Mouse (Mus musculus) liver, embryonic 14.5 days (tissue): ENCODE measurements around the gene Cds2. TPM values are rescaled to one million over a fixed set of nuclear protein-coding genes. Genes with fewer than 3 reads are reported as not detected.

Experiments
- ATAC-seq: fragments of 200-750 bp; cut with Nextera tagmentation; 2 replicates; pipeline ENCODE4 v1.8.0; 2017; ENCODE audit warnings: moderate number of reproducible peaks, mild to moderate bottlenecking, moderate library complexity; ENCODE audit not compliant: insufficient read depth
- DNase-seq, 3 experiments: peaks; one replicate each; pipeline ENCODE4 v3.0.0-alpha.2; 2012 to 2013; ENCODE audit warnings: low read depth in 3 of 3, low spot score in 3 of 3
- H3K27ac ChIP-seq: fragments of 300-500 bp; sonication (generic); 2 replicates; pipeline ENCODE4 v1.5.1; 2014; ENCODE audit warnings: moderate library complexity, mild to moderate bottlenecking, control low read depth, inconsistent platforms
- H3K27me3 ChIP-seq: fragments of 300-500 bp; sonication (generic); 2 replicates; pipeline ENCODE4 v1.6.1; 2014; ENCODE audit warnings: mild to moderate bottlenecking, low read length, moderate library complexity; ENCODE audit not compliant: control insufficient read depth, insufficient read depth
- H3K36me3 ChIP-seq: fragments of 300-500 bp; sonication (generic); replicated peaks from 2 replicates; pipeline ENCODE4 v1.6.1; 2014; ENCODE audit warnings: low read depth; ENCODE audit not compliant: control insufficient read depth, insufficient read depth
- H3K4me1 ChIP-seq, 2 experiments: fragments of 200-500 bp in 1 of 2; fragments of 300-500 bp in 1 of 2; sonication (generic) in 1 of 2; replicated peaks; 2 replicates each; pipeline ENCODE4 v1.6.1; 2012 to 2014; ENCODE audit warnings: antibody characterized with exemption in 1 of 2, inconsistent platforms in 1 of 2, low read length in 1 of 2; ENCODE audit not compliant: control insufficient read depth in 2 of 2, insufficient read depth in 2 of 2
- H3K4me2 ChIP-seq: fragments of 300-500 bp; sonication (generic); 2 replicates; pipeline ENCODE4 v1.6.1; 2014; ENCODE audit warnings: low read depth, mild to moderate bottlenecking, control low read depth, moderate library complexity
- H3K4me3 ChIP-seq, 2 experiments: fragments of 200-500 bp in 1 of 2; fragments of 300-500 bp in 1 of 2; sonication (generic) in 1 of 2; 2 replicates each; pipeline ENCODE4 v1.5.1; 2012 to 2014; ENCODE audit warnings: low read depth in 2 of 2, low read length in 2 of 2, mild to moderate bottlenecking in 2 of 2, control low read depth in 1 of 2, inconsistent platforms in 1 of 2, moderate library complexity in 1 of 2; ENCODE audit not compliant: insufficient read depth in 1 of 2
- H3K9ac ChIP-seq: fragments of 300-500 bp; sonication (generic); replicated peaks from 2 replicates; pipeline ENCODE4 v1.6.1; 2014; ENCODE audit warnings: mild to moderate bottlenecking, control low read depth, moderate library complexity
- H3K9me3 ChIP-seq: fragments of 300-500 bp; sonication (generic); 2 replicates; pipeline ENCODE4 v1.6.1; 2016; ENCODE audit warnings: low read length, mixed read lengths; ENCODE audit not compliant: control insufficient read depth
- CTCF ChIP-seq: IDR thresholded peaks from 2 replicates; pipeline ENCODE4 v1.5.1; 2016; ENCODE audit warnings: antibody characterized with exemption, low read depth, control low read depth
- EP300 ChIP-seq: IDR thresholded peaks from 2 replicates; pipeline ENCODE4 v1.6.1; 2016; ENCODE audit warnings: antibody characterized with exemption, low read depth
- WGBS: fragments of 180-500 bp; shearing (Covaris S2); extraction: QIAGEN DNeasy Blood & Tissue Kit; methylation state at CpG from one replicate; pipeline ENCODE4 v1.1.7; 2014; ENCODE audit not compliant: insufficient replicate concordance; 5-methylcytosine and 5-hydroxymethylcytosine counted together
- polyA plus RNA-seq, 2 experiments: library from polyadenylated mRNA; depleted of rRNA in 1 of 2; stranded (reverse) in 1 of 2; unstranded in 1 of 2; fragments of >200 nt; fragmentation: Nextera tagmentation in 1 of 2; extraction: Ambion mirVana in 1 of 2; gene quantifications; 2 replicates each; pipeline versions ENCODE4 v1.2.1 to v1.2.3; 2012 to 2014

The Cds2 gene
- polyA plus RNA-seq, 2 experiments, result 4.6 to 10.1 TPM

- Histone ChIP-seq H3K4me1 (peaks cover 9 to 29% of the 10 kb centered on the region in 2 experiments), H3K36me3 (no peaks in the 10 kb centered on the region), H3K9me3 (no peaks in the 10 kb centered on the region), H3K27me3 (no peaks in the 10 kb centered on the region), H3K9ac (no peak overlapping the region), H3K4me2 (no peak overlapping the region), H3K4me3 (no peak overlapping the region), H3K27ac (no peak overlapping the region)
- WGBS, result 59% methylated on average over 9 of the region's 9 CpGs
- no peak for DNase-seq
- no peak for ATAC-seq
- TF ChIP-seq CTCF, result no peak
- no peak for TF ChIP-seq EP300
Observed at GRCm38 (mm10) chr2:132265196-132265595, 2.2 kb downstream of the Cds2 start.

GRCm38 (mm10) chr2:132266086-132266485 lies 3.1 kb downstream of the Cds2 start:
- Histone ChIP-seq H3K9ac (no peak overlapping the region), H3K36me3 (no peaks in the 10 kb centered on the region), H3K4me1 (peaks cover 15 to 38% of the 10 kb centered on the region in 2 experiments), H3K27ac (no peak overlapping the region), H3K9me3 (no peaks in the 10 kb centered on the region), H3K4me3 (no peak overlapping the region), H3K4me2 (no peak overlapping the region), H3K27me3 (no peaks in the 10 kb centered on the region)
- TF ChIP-seq CTCF, result no peak
- no peak for TF ChIP-seq EP300
- ATAC-seq (no peak), DNase-seq (no peak)
- WGBS, result 68% methylated on average over 3 of the region's 3 CpGs

GRCm38 (mm10) chr2:132269217-132269616 lies 6.3 kb downstream of the Cds2 start:
- DNase-seq, result peak in 1 of 3 experiments; percentile 60
- Histone ChIP-seq H3K27me3 (no peaks in the 10 kb centered on the region), H3K4me1 (peaks cover 10 to 39% of the 10 kb centered on the region in 2 experiments), H3K4me2 (no peak overlapping the region), H3K4me3 (no peak overlapping the region), H3K9ac (no peak overlapping the region), H3K9me3 (no peaks in the 10 kb centered on the region), H3K27ac (no peak overlapping the region), H3K36me3 (no peaks in the 10 kb centered on the region)
- WGBS, result 46% methylated on average over 3 of the region's 3 CpGs
- ATAC-seq, result peak; percentile 74
- no peak for TF ChIP-seq CTCF
- no peak for TF ChIP-seq EP300

GRCm38 (mm10) chr2:132270331-132270951 lies 7.5 kb downstream of the Cds2 start:
- WGBS, result 50% methylated on average over 2 of the region's 2 CpGs
- DNase-seq, result no peak
- Histone ChIP-seq H3K9me3 (no peaks in the 10 kb centered on the region), H3K9ac (no peak overlapping the region), H3K36me3 (no peaks in the 10 kb centered on the region), H3K4me1 (peaks cover 6 to 28% of the 10 kb centered on the region in 2 experiments), H3K27me3 (no peaks in the 10 kb centered on the region), H3K4me3 (no peak overlapping the region), H3K4me2 (no peak overlapping the region), H3K27ac (no peak overlapping the region)
- no peak for TF ChIP-seq EP300
- TF ChIP-seq CTCF, result no peak
- ATAC-seq, result peak; percentile 51; the same call in 1 of the 2 replicates

- ATAC-seq (no peak), DNase-seq (no peak)
- H3K9me3 ChIP-seq, result no peaks in the 10 kb centered on the region
- no peak overlapping the region for H3K4me3 ChIP-seq
- no peak overlapping the region for H3K4me2 ChIP-seq
- H3K27ac ChIP-seq, result no peak overlapping the region
- no peak overlapping the region for H3K9ac ChIP-seq
- WGBS, result 47% methylated on average over 6 of the region's 6 CpGs
- H3K36me3 ChIP-seq, result no peaks in the 10 kb centered on the region
- peaks cover 6 to 25% of the 10 kb centered on the region in 2 experiments for H3K4me1 ChIP-seq
- no peak for TF ChIP-seq CTCF
- no peak for TF ChIP-seq EP300
- no peaks in the 10 kb centered on the region for H3K27me3 ChIP-seq
Observed at GRCm38 (mm10) chr2:132272694-132273389, 9.9 kb downstream of the Cds2 start.
